Mouse (Mus musculus): ENCODE results near the gene Piga. TPM values are rescaled to one million over a fixed set of nuclear protein-coding genes. Genes with fewer than 3 reads are reported as not detected.

The Piga gene
- polyA plus RNA-seq, 1 experiment from 2014 or later, result 14.9 TPM

- Histone ChIP-seq H3K9me3 (replicated peaks; ENCODE audit: control insufficient read depth, low read length) (no peaks in the 10 kb centered on the region), H3K9ac (ENCODE audit: low read length) (no peak overlapping the region)
- WGBS, result 70% methylated on average over 9 of the region's 9 CpGs
These were observed 13.2 kb upstream of the Piga start for GRCm38 (mm10) chrX:164406133-164407022.

GRCm38 (mm10) chrX:164408301-164408927, 11.2 kb upstream of the Piga start:
- no peak for ATAC-seq (ENCODE audit: insufficient read depth, low FRiP score)
- no peak overlapping the region for H3K9ac ChIP-seq (ENCODE audit: low read length)
- WGBS, result 71% methylated on average over 3 of the region's 3 CpGs
- no peak overlapping the region for H3K4me3 ChIP-seq (replicated peaks; ENCODE audit: low read length)
- no peaks in the 10 kb centered on the region for H3K9me3 ChIP-seq (replicated peaks; ENCODE audit: control insufficient read depth, low read length)
- no peaks in the 10 kb centered on the region for H3K4me1 ChIP-seq (ENCODE audit: control insufficient read depth, insufficient read depth, low read length)
- H3K27ac ChIP-seq (ENCODE audit: low read length), result no peak overlapping the region
- no peaks in the 10 kb centered on the region for H3K27me3 ChIP-seq (ENCODE audit: control insufficient read depth, insufficient read depth, low read length)
- H3K36me3 ChIP-seq (ENCODE audit: control insufficient read depth, insufficient read depth, low read length), result no peaks in the 10 kb centered on the region
- no peak overlapping the region for H3K4me2 ChIP-seq (ENCODE audit: low read depth, low read length)

More at GRCm38 (mm10) chrX:164406133-164407022, 13.2 kb upstream of the Piga start:
- Histone ChIP-seq H3K4me1 (ENCODE audit: control insufficient read depth, insufficient read depth, low read length) (no peaks in the 10 kb centered on the region), H3K36me3 (ENCODE audit: control insufficient read depth, insufficient read depth, low read length) (no peaks in the 10 kb centered on the region), H3K4me2 (ENCODE audit: low read depth, low read length) (no peak overlapping the region), H3K27ac (ENCODE audit: low read length) (no peak overlapping the region), H3K27me3 (ENCODE audit: control insufficient read depth, insufficient read depth, low read length) (no peaks in the 10 kb centered on the region), H3K4me3 (replicated peaks; ENCODE audit: low read length) (no peak overlapping the region)
- ATAC-seq (ENCODE audit: insufficient read depth, low FRiP score), result no peak

- no peaks in the 10 kb centered on the region for H3K36me3 ChIP-seq (ENCODE audit: control insufficient read depth, insufficient read depth, low read length)
- 48% methylated on average over 1 of the region's 1 CpGs for WGBS
- no peaks in the 10 kb centered on the region for H3K27me3 ChIP-seq (ENCODE audit: control insufficient read depth, insufficient read depth, low read length)
- no peak overlapping the region for H3K27ac ChIP-seq (ENCODE audit: low read length)
- no peaks in the 10 kb centered on the region for H3K4me1 ChIP-seq (ENCODE audit: control insufficient read depth, insufficient read depth, low read length)
- H3K9ac ChIP-seq (ENCODE audit: low read length), result no peak overlapping the region
- H3K4me3 ChIP-seq (replicated peaks; ENCODE audit: low read length), result no peak overlapping the region
- ATAC-seq (ENCODE audit: insufficient read depth, low FRiP score), result no peak
- H3K4me2 ChIP-seq (ENCODE audit: low read depth, low read length), result no peak overlapping the region
- no peaks in the 10 kb centered on the region for H3K9me3 ChIP-seq (replicated peaks; ENCODE audit: control insufficient read depth, low read length)
These were observed 9.0 kb upstream of the Piga start for GRCm38 (mm10) chrX:164410562-164410961.

- no peak overlapping the region for H3K4me3 ChIP-seq (replicated peaks; ENCODE audit: low read length)
- WGBS, result 88% methylated on average over 2 of the region's 2 CpGs
- H3K36me3 ChIP-seq (ENCODE audit: control insufficient read depth, insufficient read depth, low read length), result no peaks in the 10 kb centered on the region
- no peak overlapping the region for H3K9ac ChIP-seq (ENCODE audit: low read length)
- no peaks in the 10 kb centered on the region; the same call in 1 of the 2 replicates for H3K27me3 ChIP-seq (ENCODE audit: control insufficient read depth, insufficient read depth, low read length)
- no peaks in the 10 kb centered on the region for H3K9me3 ChIP-seq (replicated peaks; ENCODE audit: control insufficient read depth, low read length)
- no peaks in the 10 kb centered on the region for H3K4me1 ChIP-seq (ENCODE audit: control insufficient read depth, insufficient read depth, low read length)
- H3K27ac ChIP-seq (ENCODE audit: low read length), result no peak overlapping the region
- no peak for ATAC-seq (ENCODE audit: insufficient read depth, low FRiP score)
- no peak overlapping the region for H3K4me2 ChIP-seq (ENCODE audit: low read depth, low read length)
These were observed 2.8 kb upstream of the Piga start for GRCm38 (mm10) chrX:164416803-164417202.

GRCm38 (mm10) chrX:164418008-164418407, 1.6 kb upstream of the Piga start:
- Histone ChIP-seq H3K9me3 (replicated peaks; ENCODE audit: control insufficient read depth, low read length) (no peaks in the 10 kb centered on the region), H3K36me3 (ENCODE audit: control insufficient read depth, insufficient read depth, low read length) (no peaks in the 10 kb centered on the region), H3K4me2 (ENCODE audit: low read depth, low read length) (no peak overlapping the region), H3K4me3 (replicated peaks; ENCODE audit: low read length) (no peak overlapping the region), H3K4me1 (ENCODE audit: control insufficient read depth, insufficient read depth, low read length) (no peaks in the 10 kb centered on the region), H3K9ac (ENCODE audit: low read length) (no peak overlapping the region), H3K27me3 (ENCODE audit: control insufficient read depth, insufficient read depth, low read length) (no peaks in the 10 kb centered on the region; the same call in 1 of the 2 replicates), H3K27ac (ENCODE audit: low read length) (no peak overlapping the region)
- no peak for ATAC-seq (ENCODE audit: insufficient read depth, low FRiP score)

- Histone ChIP-seq H3K9ac (ENCODE audit: low read length) (peak overlapping the region; percentile 80), H3K27me3 (ENCODE audit: control insufficient read depth, insufficient read depth, low read length) (no peaks in the 10 kb centered on the region; the same call in 1 of the 2 replicates), H3K9me3 (replicated peaks; ENCODE audit: control insufficient read depth, low read length) (no peaks in the 10 kb centered on the region), H3K4me2 (ENCODE audit: low read depth, low read length) (peak overlapping the region; percentile 53), H3K4me3 (replicated peaks; ENCODE audit: low read length) (peak overlapping the region; percentile 62), H3K27ac (ENCODE audit: low read length) (peak overlapping the region; percentile 36), H3K4me1 (ENCODE audit: control insufficient read depth, insufficient read depth, low read length) (no peaks in the 10 kb centered on the region), H3K36me3 (ENCODE audit: control insufficient read depth, insufficient read depth, low read length) (no peaks in the 10 kb centered on the region)
- whole genome bisulfite sequencing, result 16% methylated on average over 13 of the region's 13 CpGs
- peak; percentile 4 for ATAC-seq (ENCODE audit: insufficient read depth, low FRiP score)
These were observed 368 bp downstream of the Piga start for GRCm38 (mm10) chrX:164419955-164420354.

GRCm38 (mm10) chrX:164420518-164420917, 931 bp downstream of the Piga start:
- no peaks in the 10 kb centered on the region for H3K36me3 ChIP-seq (ENCODE audit: control insufficient read depth, insufficient read depth, low read length)
- peak overlapping the region; percentile 62 for H3K4me3 ChIP-seq (replicated peaks; ENCODE audit: low read length)
- no peak for ATAC-seq (ENCODE audit: insufficient read depth, low FRiP score)
- H3K4me1 ChIP-seq (ENCODE audit: control insufficient read depth, insufficient read depth, low read length), result no peaks in the 10 kb centered on the region
- H3K9ac ChIP-seq (ENCODE audit: low read length), result peak overlapping the region; percentile 80
- 32% methylated on average over 3 of the region's 3 CpGs for WGBS
- no peak overlapping the region for H3K27ac ChIP-seq (ENCODE audit: low read length)
- H3K4me2 ChIP-seq (ENCODE audit: low read depth, low read length), result peak overlapping the region; percentile 53
- no peaks in the 10 kb centered on the region; the same call in 1 of the 2 replicates for H3K27me3 ChIP-seq (ENCODE audit: control insufficient read depth, insufficient read depth, low read length)
- no peaks in the 10 kb centered on the region for H3K9me3 ChIP-seq (replicated peaks; ENCODE audit: control insufficient read depth, low read length)

- Histone ChIP-seq H3K4me2 (ENCODE audit: low read depth, low read length) (no peak overlapping the region), H3K36me3 (ENCODE audit: control insufficient read depth, insufficient read depth, low read length) (no peaks in the 10 kb centered on the region), H3K9ac (ENCODE audit: low read length) (no peak overlapping the region), H3K9me3 (replicated peaks; ENCODE audit: control insufficient read depth, low read length) (no peaks in the 10 kb centered on the region), H3K4me3 (replicated peaks; ENCODE audit: low read length) (no peak overlapping the region), H3K27ac (ENCODE audit: low read length) (no peak overlapping the region), H3K27me3 (ENCODE audit: control insufficient read depth, insufficient read depth, low read length) (no peaks in the 10 kb centered on the region; the same call in 1 of the 2 replicates), H3K4me1 (ENCODE audit: control insufficient read depth, insufficient read depth, low read length) (no peaks in the 10 kb centered on the region)
- ATAC-seq (ENCODE audit: insufficient read depth, low FRiP score), result no peak
- WGBS, result 83% methylated on average over 1 of the region's 1 CpGs
These were observed 5.2 kb downstream of the Piga start for GRCm38 (mm10) chrX:164424821-164425220.

- H3K36me3 ChIP-seq (ENCODE audit: control insufficient read depth, insufficient read depth, low read length), result no peaks in the 10 kb centered on the region
- no peak for ATAC-seq (ENCODE audit: insufficient read depth, low FRiP score)
- H3K27ac ChIP-seq (ENCODE audit: low read length), result no peak overlapping the region
- no peak overlapping the region for H3K4me3 ChIP-seq (replicated peaks; ENCODE audit: low read length)
- H3K27me3 ChIP-seq (ENCODE audit: control insufficient read depth, insufficient read depth, low read length), result no peaks in the 10 kb centered on the region
- no peaks in the 10 kb centered on the region for H3K4me1 ChIP-seq (ENCODE audit: control insufficient read depth, insufficient read depth, low read length)
- no peaks in the 10 kb centered on the region for H3K9me3 ChIP-seq (replicated peaks; ENCODE audit: control insufficient read depth, low read length)
- H3K9ac ChIP-seq (ENCODE audit: low read length), result no peak overlapping the region
- H3K4me2 ChIP-seq (ENCODE audit: low read depth, low read length), result no peak overlapping the region
- WGBS, result 80% methylated on average over 4 of the region's 4 CpGs
These were observed 7.7 kb downstream of the Piga start for GRCm38 (mm10) chrX:164427295-164427694.

Measured in stomach, embryonic 16.5 days (tissue).